Mouse (Mus musculus) sigmoid colon, adult 10 weeks (tissue): ENCODE measurements around the gene Hpd. TPM values are rescaled to one million over a fixed set of nuclear protein-coding genes. Genes with fewer than 3 reads are reported as not detected.

Source experiments
- polyA plus RNA-seq: library from polyadenylated mRNA; stranded (reverse); fragments of 350-450 nt; fragmentation: Illumina TruSeq; extraction: RNeasy Lipid Tissue Mini Kit (QIAGEN cat#74804); gene quantifications from one replicate; pipeline ENCODE4 v1.2.3, GENCODE M21; 2014; ENCODE audit warnings: low read depth, low replicate concordance

Gene Hpd
- polyA plus RNA-seq = 22.3 TPM

DNA sequence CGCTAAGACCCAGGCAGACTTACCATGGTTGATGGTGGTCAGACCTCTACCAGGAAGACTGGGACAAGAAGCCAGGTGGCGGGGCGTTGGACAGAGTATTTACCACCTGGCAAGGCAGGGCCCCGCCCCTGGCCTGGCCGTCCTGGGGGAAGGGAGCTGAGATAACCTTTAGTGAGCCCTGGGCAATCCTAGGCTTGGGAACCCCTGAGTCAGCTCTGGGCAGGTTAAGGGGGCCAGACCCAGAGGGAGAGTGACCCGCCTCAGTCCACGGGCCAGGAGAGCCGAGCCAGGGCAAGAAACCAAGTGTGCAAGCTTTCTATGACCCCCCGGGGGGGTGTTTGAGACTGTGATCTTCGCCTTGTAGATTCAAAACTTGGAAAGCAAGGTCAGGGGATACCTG is at the start of gene Hpd:
TSS of gene Hpd (minus strand) at position 77 of the 400 bp plus-strand sequence.

GRCm38 (mm10) chr5:123169284-123169683 is 13.2 kb downstream of the Hpd start, which contains the start of gene Psmd9:
Gene Psmd9 (plus strand): TSS chr5:123169413.

DNA sequence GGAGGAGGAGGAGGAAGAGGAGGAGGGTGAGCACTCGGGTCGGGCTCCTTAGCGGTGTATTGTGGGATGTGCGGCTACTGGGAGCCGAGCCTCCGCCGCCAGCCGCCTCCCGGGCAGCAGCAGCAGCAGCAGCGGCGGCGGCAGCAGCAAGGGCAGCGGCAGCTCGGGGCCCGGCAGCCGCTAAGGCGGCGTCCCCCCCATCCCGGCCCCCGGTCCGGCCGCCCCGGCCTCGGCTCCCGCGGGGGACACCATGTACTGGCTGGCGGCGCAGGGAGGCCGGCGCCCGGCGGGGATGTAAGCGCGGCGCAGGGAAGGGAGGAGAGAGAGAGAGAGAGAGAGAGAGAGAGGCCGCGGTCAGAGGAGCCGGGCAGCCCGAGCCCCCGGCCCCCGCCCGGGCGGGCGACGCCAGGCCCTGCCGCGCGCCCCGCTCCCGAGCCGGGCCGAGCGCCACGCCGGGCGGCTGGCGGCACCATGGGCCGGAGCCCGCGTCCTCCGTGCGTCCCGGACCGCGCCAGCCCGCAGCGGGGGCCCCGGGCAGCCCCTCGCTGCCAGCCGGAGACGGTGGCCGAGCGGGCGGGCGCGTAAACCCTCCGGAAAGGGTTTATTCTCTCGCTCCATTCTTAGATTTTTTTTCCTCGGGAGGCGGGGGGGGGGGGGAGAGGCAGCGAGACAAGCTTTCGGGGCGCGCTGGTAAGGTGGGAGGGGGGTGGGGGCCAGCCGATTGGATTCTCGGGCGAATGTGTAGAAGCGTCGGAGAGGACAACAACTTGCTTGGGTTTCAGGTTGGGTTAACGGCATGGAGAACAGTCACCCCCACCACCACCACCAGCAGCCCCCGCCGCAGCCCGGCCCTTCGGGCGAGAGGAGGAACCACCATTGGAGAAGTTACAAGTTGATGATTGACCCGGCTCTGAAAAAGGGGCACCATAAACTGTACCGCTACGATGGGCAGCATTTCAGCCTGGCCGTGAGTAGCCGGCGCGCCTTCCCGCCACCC is 40.1 kb downstream of the Hpd start, which contains the start of gene Setd1b:
TSS of gene Setd1b (plus strand) at position 33 of the 997 bp plus-strand sequence.

GRCm38 (mm10) chr5:123132308-123133071 is 50.0 kb downstream of the Hpd start, which contains the start of gene Rhof:
Gene Rhof (minus strand): TSS chr5:123132692.

Other genes starting within 250 kb of the Hpd start
- 19.0 TPM for gene Kdm2b, start 192.9 kb downstream of the Hpd start, polyA plus RNA-seq
- gene Orai1, start 167.7 kb downstream of the Hpd start, polyA plus RNA-seq = 2.2 TPM
- not detected for gene Morn3, start 135.7 kb downstream of the Hpd start, polyA plus RNA-seq
- gene Tmem120b, start 114.3 kb downstream of the Hpd start, polyA plus RNA-seq = 2.2 TPM
- gene Rhof, start 50.0 kb downstream of the Hpd start, polyA plus RNA-seq = 0.57 TPM
- gene Setd1b, start 40.5 kb downstream of the Hpd start, polyA plus RNA-seq = 5.2 TPM
- gene Psmd9, start 13.3 kb downstream of the Hpd start, polyA plus RNA-seq = 5.4 TPM
- 0.88 TPM for gene Wdr66, start 69.4 kb upstream of the Hpd start, polyA plus RNA-seq
- 4.0 TPM for gene Bcl7a, start 161.1 kb upstream of the Hpd start, polyA plus RNA-seq
- gene Mlxip, start 212.1 kb upstream of the Hpd start, polyA plus RNA-seq = 29.5 TPM